Mouse (Mus musculus): ENCODE results near the gene Nkain4. TPM values are rescaled to one million over a fixed set of nuclear protein-coding genes. Genes with fewer than 3 reads are reported as not detected.

Nkain4 gene
- polyA plus RNA-seq, 1 experiment from 2014 or later: 33.5 TPM

DNA sequence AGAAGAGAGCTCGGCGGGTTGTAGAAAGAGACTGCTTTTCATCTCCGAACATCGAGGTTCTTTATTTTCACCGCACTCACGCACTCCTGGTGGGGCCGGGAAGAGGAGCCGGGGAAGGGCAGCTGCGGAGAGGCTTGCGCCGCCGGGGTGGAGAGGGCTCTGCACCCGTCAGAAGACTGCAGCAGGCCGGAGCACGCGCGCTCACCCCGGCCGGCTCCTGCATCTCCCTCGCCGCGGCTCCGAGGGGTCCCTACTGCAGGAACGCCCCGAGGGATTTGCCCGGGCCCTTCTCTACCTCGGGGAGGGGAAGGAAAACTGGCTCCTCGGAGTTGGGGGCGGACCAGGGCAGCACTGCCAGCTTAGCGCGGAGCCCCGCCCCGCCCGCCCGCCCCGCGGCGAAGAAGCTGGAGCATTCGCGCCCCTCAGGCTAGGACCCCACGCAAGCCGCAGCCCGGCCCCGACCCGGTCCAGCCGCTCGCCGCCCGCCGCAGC is 60.9 kb downstream of the Nkain4 start:
- peak overlapping the region; percentile 84 for H3K4me2 ChIP-seq (ENCODE audit: low read depth, low read length, severe bottlenecking)
- no peaks in the 10 kb centered on the region for H3K36me3 ChIP-seq (ENCODE audit: control insufficient read depth, insufficient read depth, low read length)
- no peaks in the 10 kb centered on the region for H3K27me3 ChIP-seq (ENCODE audit: control insufficient read depth, insufficient read depth, low read length)
- H3K27ac ChIP-seq (ENCODE audit: low read depth, low read length): peak overlapping the region; percentile 99
- H3K4me1 ChIP-seq (replicated peaks; ENCODE audit: control insufficient read depth, insufficient read depth, low read length): peaks cover 19% of the 10 kb centered on the region
- H3K9me3 ChIP-seq (ENCODE audit: control insufficient read depth, low read length): no peaks in the 10 kb centered on the region
- peak overlapping the region; percentile 97 for H3K9ac ChIP-seq (ENCODE audit: low read length)
- ATAC-seq (replicated peaks; ENCODE audit: low FRiP score): peak; percentile 57
- DNase-seq (ENCODE audit: low spot score): no peak
- WGBS: under 1% methylated on average over 49 of the region's 50 CpGs
- H3K4me3 ChIP-seq (ENCODE audit: low read depth, low read length): peak overlapping the region; percentile 89

DNA sequence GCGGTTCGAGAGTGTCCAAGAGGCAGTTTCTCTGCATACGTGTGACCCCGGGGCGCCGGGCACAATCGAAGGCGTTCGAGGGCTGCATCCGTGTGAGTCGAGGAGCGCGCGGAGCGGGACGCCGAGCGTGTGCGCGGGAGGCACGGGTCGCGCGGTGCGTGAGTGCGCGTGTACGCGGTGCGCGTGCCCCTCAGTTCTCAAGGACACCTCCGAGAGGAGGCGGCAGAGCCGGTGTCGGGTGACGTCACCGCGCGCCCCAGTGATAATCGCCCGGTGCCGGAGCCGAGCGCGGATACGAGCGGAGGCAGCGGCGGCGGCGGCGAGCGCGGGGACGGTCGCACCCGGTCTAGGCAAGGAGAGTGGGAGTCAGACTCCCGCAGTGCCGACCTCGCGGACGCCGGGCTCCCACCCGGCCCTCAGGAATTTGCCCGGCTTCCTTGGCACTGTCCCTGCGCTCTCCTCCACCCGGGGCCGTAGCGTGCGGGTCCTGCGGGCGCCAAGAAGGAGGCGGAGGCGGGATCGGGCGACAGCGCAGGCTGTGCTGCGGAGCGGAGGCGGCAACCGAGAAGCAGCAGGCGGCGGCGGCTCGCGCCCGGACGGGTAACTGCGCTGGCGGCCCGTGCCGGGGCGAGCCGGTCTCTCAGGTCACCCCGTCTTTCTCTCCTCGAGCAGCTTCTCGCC is 61.5 kb downstream of the Nkain4 start:
- Histone ChIP-seq H3K4me3 (ENCODE audit: low read depth, low read length) (peak overlapping the region; percentile 89), H3K4me1 (replicated peaks; ENCODE audit: control insufficient read depth, insufficient read depth, low read length) (peaks cover 22% of the 10 kb centered on the region), H3K36me3 (ENCODE audit: control insufficient read depth, insufficient read depth, low read length) (no peaks in the 10 kb centered on the region), H3K27me3 (ENCODE audit: control insufficient read depth, insufficient read depth, low read length) (no peaks in the 10 kb centered on the region), H3K9ac (ENCODE audit: low read length) (peak overlapping the region; percentile 97), H3K27ac (ENCODE audit: low read depth, low read length) (peak overlapping the region; percentile 99), H3K4me2 (ENCODE audit: low read depth, low read length, severe bottlenecking) (peak overlapping the region; percentile 84), H3K9me3 (ENCODE audit: control insufficient read depth, low read length) (no peaks in the 10 kb centered on the region)
- DNase-seq (ENCODE audit: low spot score): peak; percentile 92
- WGBS: under 1% methylated on average over 95 of the region's 97 CpGs
- ATAC-seq (replicated peaks; ENCODE audit: low FRiP score): peak; percentile 6

DNA sequence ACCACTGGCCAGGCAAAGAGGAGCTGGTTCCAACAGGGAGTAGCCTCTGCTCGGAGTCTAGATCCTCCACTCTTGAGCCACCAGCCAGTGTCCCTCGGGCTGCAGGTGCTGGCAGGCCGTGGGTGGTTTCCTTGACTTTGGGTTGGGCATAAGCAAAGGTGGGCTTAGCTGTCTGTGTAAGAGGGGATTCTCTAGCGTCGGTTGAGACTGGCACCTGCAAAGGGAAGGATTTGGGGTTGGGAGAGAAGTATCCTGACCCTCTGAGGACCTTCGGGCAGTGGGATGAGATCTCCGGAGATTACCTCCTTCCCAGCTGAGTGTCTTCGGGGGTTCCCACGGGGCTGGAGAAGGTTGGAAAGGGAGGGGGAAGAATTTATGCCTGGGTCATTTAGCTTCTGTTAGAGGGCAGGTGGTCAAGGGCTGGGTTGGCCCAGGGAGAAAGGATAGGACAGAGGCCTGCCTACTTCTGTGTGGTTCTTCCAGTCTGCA is 62.6 kb downstream of the Nkain4 start:
- peak overlapping the region; percentile 97 for H3K9ac ChIP-seq (ENCODE audit: low read length)
- no peaks in the 10 kb centered on the region for H3K9me3 ChIP-seq (ENCODE audit: control insufficient read depth, low read length)
- peak overlapping the region; percentile 99 for H3K27ac ChIP-seq (ENCODE audit: low read depth, low read length)
- peaks cover 31% of the 10 kb centered on the region for H3K4me1 ChIP-seq (replicated peaks; ENCODE audit: control insufficient read depth, insufficient read depth, low read length)
- ATAC-seq (replicated peaks; ENCODE audit: low FRiP score) (no peak), DNase-seq (ENCODE audit: low spot score) (no peak)
- H3K27me3 ChIP-seq (ENCODE audit: control insufficient read depth, insufficient read depth, low read length): no peaks in the 10 kb centered on the region
- 2% methylated on average over 9 of the region's 9 CpGs for WGBS
- H3K36me3 ChIP-seq (ENCODE audit: control insufficient read depth, insufficient read depth, low read length): no peaks in the 10 kb centered on the region
- H3K4me2 ChIP-seq (ENCODE audit: low read depth, low read length, severe bottlenecking): peak overlapping the region; percentile 84
- peak overlapping the region; percentile 89 for H3K4me3 ChIP-seq (ENCODE audit: low read depth, low read length)

DNA sequence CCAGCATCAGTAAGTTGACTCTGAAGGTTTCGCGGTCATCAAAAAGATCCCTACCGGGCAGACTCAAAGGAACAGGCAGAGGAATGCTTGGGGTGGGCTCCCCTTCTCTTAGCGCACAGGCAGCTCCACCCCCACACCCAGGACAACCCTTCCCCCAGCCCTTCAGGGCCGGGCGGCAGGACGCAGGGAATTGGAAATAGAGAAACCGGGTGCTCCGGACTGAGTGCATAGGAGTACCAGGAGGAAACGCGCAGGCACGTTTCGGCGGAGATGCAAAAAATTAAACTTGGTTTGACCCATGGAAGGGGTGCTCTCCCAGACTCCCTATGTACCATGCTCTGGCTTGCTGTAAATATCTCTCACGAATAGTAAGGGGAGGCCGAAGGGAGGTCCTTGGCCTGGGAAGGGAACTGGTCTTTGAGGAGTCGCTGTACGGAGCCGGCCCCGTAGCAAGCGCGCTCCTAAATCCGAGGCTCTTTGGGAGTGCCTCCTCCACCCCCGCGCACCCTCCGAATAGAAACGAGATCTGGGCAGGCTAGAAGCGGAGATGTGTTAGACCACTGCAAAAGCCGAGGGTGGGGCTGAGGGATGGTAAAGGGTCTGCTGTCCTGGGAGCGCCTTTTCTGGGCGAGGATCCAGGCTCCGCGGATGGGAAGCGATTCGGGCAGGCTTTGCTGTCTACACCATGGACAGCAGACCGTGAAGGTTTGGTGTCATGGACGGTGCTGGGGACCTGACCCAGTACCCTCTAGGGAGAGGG is 63.2 kb downstream of the Nkain4 start:
- Histone ChIP-seq H3K36me3 (ENCODE audit: control insufficient read depth, insufficient read depth, low read length) (no peaks in the 10 kb centered on the region), H3K9ac (ENCODE audit: low read length) (peak overlapping the region; percentile 97), H3K27ac (ENCODE audit: low read depth, low read length) (peak overlapping the region; percentile 99), H3K9me3 (ENCODE audit: control insufficient read depth, low read length) (no peaks in the 10 kb centered on the region), H3K4me1 (replicated peaks; ENCODE audit: control insufficient read depth, insufficient read depth, low read length) (peaks cover 31% of the 10 kb centered on the region), H3K27me3 (ENCODE audit: control insufficient read depth, insufficient read depth, low read length) (no peaks in the 10 kb centered on the region), H3K4me3 (ENCODE audit: low read depth, low read length) (peak overlapping the region; percentile 89), H3K4me2 (ENCODE audit: low read depth, low read length, severe bottlenecking) (peak overlapping the region; percentile 84)
- under 1% methylated on average over 37 of the region's 37 CpGs for WGBS
- no peak; the same call in 1 of the 2 replicates for ATAC-seq (replicated peaks; ENCODE audit: low FRiP score)
- DNase-seq (ENCODE audit: low spot score): peak; percentile 78

DNA sequence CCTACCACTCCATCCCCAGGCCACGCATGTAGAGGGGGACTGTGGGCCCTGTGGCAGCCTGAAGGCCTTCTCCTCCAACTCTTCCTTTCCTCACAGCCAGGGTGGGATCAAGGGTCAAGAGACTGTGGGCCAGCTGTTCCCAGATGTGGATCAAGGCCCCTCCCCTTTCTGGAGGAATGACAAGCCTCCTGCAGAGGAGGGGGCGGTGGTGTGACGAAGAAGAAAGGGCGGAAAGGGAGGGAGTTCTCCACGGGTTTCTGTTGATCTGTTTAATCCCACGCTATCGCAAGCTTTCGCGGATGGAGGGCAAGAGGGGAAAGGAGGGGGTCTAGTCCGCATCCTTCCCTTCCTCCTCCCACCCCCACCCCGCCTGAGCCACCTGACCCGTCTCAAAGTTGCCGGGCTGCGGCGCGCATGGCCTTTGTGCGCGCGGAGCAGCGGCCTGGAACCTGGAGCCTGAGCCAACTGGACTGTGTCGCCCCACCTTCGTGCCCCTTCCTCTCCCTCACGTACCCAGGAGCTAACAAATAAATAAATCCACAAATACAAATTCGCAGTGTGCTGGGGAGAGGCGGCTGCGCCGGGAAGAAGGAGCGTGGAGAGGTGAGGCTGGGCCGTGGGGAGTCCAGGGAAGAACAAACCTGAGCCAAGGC is 64.0 kb downstream of the Nkain4 start:
- DNase-seq (ENCODE audit: low spot score): peak; percentile 82
- no peaks in the 10 kb centered on the region for H3K9me3 ChIP-seq (ENCODE audit: control insufficient read depth, low read length)
- under 1% methylated on average over 29 of the region's 29 CpGs for WGBS
- peak; percentile 3; the same call in 1 of the 2 replicates for ATAC-seq (replicated peaks; ENCODE audit: low FRiP score)
- no peaks in the 10 kb centered on the region for H3K27me3 ChIP-seq (ENCODE audit: control insufficient read depth, insufficient read depth, low read length)
- peak overlapping the region; percentile 99 for H3K27ac ChIP-seq (ENCODE audit: low read depth, low read length)
- peaks cover 34% of the 10 kb centered on the region for H3K4me1 ChIP-seq (replicated peaks; ENCODE audit: control insufficient read depth, insufficient read depth, low read length)
- no peaks in the 10 kb centered on the region for H3K36me3 ChIP-seq (ENCODE audit: control insufficient read depth, insufficient read depth, low read length)
- peak overlapping the region; percentile 89 for H3K4me3 ChIP-seq (ENCODE audit: low read depth, low read length)
- peak overlapping the region; percentile 97 for H3K9ac ChIP-seq (ENCODE audit: low read length)
- H3K4me2 ChIP-seq (ENCODE audit: low read depth, low read length, severe bottlenecking): peak overlapping the region; percentile 84

DNA sequence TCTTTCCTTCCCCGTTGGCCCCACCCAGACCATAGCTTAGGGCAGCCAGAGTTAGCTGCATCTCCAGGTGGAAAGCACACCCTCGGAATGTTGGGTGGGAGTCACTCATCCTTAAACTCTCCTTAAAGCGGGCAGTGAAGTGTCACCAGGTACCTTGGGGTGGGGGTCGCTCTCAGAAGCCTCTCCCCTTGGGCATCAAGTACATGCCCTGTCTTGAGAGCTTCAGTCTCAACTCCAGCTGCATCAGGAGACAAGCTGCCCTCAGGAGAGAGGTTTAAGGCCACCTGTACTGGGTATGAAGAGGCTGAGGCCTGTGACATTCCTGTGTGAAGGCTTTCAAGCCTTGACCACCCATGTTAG is 64.6 kb downstream of the Nkain4 start:
- H3K4me1 ChIP-seq (replicated peaks; ENCODE audit: control insufficient read depth, insufficient read depth, low read length): peaks cover 30% of the 10 kb centered on the region
- DNase-seq (ENCODE audit: low spot score) (no peak), ATAC-seq (replicated peaks; ENCODE audit: low FRiP score) (peak; percentile 0; the same call in 1 of the 2 replicates)
- H3K9me3 ChIP-seq (ENCODE audit: control insufficient read depth, low read length): no peaks in the 10 kb centered on the region
- H3K4me3 ChIP-seq (ENCODE audit: low read depth, low read length): peak overlapping the region; percentile 42
- no peaks in the 10 kb centered on the region for H3K36me3 ChIP-seq (ENCODE audit: control insufficient read depth, insufficient read depth, low read length)
- H3K27ac ChIP-seq (ENCODE audit: low read depth, low read length): peak overlapping the region; percentile 99
- no peaks in the 10 kb centered on the region for H3K27me3 ChIP-seq (ENCODE audit: control insufficient read depth, insufficient read depth, low read length)
- 4% methylated on average over 4 of the region's 4 CpGs for WGBS
- H3K9ac ChIP-seq (ENCODE audit: low read length): peak overlapping the region; percentile 93
- H3K4me2 ChIP-seq (ENCODE audit: low read depth, low read length, severe bottlenecking): peak overlapping the region; percentile 84

DNA sequence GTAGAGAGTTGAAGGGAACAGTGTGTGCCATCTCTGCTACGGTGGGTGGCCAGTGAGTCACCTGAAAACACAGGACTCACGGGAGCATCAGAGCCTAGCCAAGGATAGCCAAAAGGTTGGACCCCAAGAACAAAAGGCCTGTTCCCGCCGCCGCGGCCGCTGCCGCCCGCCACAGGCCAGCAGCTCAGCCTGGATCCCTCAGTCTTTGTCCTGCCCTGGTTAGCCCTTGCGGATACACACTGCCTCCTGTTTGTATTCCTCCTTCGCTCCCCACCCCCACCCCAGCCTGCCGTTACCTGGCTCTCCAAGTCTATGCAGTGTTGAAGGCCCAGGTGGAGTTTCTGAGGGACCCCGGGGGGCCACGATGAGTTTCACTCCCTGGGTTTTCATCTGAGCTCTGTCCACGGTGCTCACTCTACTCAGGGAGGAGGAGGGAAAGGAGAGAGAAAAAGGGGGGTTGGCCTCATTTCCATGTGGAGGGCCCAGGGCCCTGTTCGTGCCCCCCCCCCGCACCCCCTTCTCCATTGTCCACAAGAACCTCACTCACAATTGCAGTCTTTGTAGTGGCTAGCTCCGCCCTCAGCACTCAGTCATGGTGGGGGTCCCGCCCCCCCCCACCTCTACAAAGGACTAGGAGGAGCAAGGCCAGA is 65.1 kb downstream of the Nkain4 start:
- Histone ChIP-seq H3K4me2 (ENCODE audit: low read depth, low read length, severe bottlenecking) (peak overlapping the region; percentile 84), H3K9ac (ENCODE audit: low read length) (peak overlapping the region; percentile 93), H3K4me1 (replicated peaks; ENCODE audit: control insufficient read depth, insufficient read depth, low read length) (peaks cover 30% of the 10 kb centered on the region), H3K27ac (ENCODE audit: low read depth, low read length) (peak overlapping the region; percentile 99), H3K27me3 (ENCODE audit: control insufficient read depth, insufficient read depth, low read length) (no peaks in the 10 kb centered on the region), H3K36me3 (ENCODE audit: control insufficient read depth, insufficient read depth, low read length) (no peaks in the 10 kb centered on the region), H3K4me3 (ENCODE audit: low read depth, low read length) (peak overlapping the region; percentile 42), H3K9me3 (ENCODE audit: control insufficient read depth, low read length) (no peaks in the 10 kb centered on the region)
- peak; percentile 22 for ATAC-seq (replicated peaks; ENCODE audit: low FRiP score)
- 2% methylated on average over 19 of the region's 19 CpGs for WGBS
- DNase-seq (ENCODE audit: low spot score): peak; percentile 85

DNA sequence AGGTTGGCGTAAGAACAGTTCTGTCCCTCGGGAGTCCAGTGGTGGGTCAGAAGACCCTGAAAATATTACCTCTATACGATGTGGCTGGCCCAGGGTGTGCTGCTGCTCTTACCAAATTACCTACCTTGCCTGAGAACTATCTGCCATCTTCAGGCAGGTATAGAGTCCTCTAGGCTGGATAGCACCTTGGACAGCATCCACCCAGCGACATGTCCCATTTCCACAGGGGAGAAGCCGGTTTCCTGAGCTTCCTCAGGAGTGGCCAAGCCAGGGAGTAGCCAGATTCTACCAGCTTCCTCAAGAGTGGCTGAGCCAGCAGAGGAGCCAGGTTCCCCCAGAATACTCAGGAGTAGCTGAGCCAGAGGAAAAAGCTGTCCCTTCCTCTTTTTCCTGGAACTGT is 69.2 kb downstream of the Nkain4 start:
- peaks cover 28% of the 10 kb centered on the region for H3K4me1 ChIP-seq (replicated peaks; ENCODE audit: control insufficient read depth, insufficient read depth, low read length)
- DNase-seq (ENCODE audit: low spot score) (no peak), ATAC-seq (replicated peaks; ENCODE audit: low FRiP score) (no peak)
- no peaks in the 10 kb centered on the region; the same call in 1 of the 2 replicates for H3K36me3 ChIP-seq (ENCODE audit: control insufficient read depth, insufficient read depth, low read length)
- H3K9me3 ChIP-seq (ENCODE audit: control insufficient read depth, low read length): no peaks in the 10 kb centered on the region
- 79% methylated on average over 5 of the region's 5 CpGs for WGBS
- no peaks in the 10 kb centered on the region for H3K27me3 ChIP-seq (ENCODE audit: control insufficient read depth, insufficient read depth, low read length)
- no peak overlapping the region for H3K27ac ChIP-seq (ENCODE audit: low read depth, low read length)
- H3K4me2 ChIP-seq (ENCODE audit: low read depth, low read length, severe bottlenecking): no peak overlapping the region
- H3K4me3 ChIP-seq (ENCODE audit: low read depth, low read length): no peak overlapping the region
- no peak overlapping the region for H3K9ac ChIP-seq (ENCODE audit: low read length)
